Mouse (Mus musculus): ENCODE data around the gene Aknad1.

Aknad1 gene

DNA sequence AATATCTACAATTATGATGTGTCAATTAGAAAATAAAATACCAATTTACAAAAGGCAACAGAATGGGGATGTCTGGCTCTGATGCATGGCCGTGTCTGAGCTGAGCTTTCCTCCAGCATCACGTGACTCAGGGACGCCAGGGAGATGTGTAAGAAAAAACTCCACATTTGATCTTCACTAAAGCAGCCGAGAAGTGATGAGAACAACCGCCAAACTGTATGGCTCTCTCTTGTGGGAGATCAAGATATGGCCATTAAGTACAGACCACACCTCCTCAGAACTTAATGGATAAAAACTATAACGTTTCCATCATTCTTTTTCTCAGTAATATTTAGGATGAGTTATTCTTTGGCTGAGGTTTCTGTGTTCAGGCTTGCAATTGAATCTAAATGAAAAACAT, 11.6 kb downstream of the Aknad1 start:
- no peak for DNase-seq (ENCODE audit: low spot score)

DNA sequence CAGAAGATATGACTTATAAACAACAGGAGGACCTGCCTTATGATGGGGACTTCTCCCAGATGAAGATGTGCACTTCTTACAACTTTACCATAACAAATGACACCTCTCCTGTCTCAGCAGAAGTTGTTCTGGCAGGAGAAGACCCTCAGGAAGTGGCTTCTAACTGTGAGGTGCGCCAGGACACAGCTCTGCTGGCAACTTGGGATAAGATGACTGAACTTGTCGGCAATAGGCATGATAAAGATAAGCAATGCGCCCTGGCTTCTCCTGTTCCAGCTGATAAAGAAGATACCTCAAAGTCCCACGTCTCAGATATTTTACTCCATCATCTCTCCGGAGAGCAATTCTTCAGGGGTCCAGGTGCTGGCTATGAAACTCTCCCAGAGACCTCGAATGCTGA, 12.2 kb downstream of the Aknad1 start:
- no peak for DNase-seq (ENCODE audit: low spot score)

DNA sequence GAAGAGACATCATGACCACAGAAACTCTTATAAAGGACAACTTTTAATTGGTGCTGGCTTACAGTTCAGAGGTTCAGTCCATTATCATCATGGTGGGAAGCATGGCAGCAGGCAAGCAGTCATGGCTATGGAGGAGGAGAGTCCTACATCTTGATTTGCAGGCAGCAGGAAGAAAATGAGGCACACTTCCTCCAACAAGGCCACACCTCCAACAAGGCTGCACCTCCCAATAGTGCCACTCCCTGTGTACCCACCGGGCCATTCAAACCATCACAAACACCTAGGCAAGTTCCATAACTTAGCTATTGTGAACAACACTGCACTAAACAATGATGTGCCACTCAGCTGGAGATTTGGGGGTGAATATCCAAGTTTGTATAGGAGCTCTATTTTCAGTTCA, 15.1 kb downstream of the Aknad1 start:
- DNase-seq (ENCODE audit: low spot score) = no peak

DNA sequence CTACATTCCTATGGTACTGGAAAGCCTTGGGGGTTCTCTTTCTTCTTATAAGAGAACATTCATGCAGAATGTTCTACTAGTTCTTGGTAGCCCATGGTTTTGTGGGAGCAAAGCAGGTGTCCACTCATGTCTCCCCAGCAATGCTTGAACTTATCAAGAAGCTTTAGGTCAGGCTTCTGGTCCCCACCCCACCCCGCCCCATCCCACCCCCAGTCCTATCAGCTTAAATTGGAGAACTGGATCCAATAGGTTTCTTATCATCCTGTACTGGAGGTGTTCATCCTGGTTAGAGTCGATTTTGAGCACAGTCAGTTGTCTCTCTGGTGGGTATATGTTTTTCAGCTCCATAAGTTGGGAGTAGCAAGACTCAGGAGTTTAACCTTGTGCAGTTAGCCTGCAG, 16.1 kb downstream of the Aknad1 start:
- DNase-seq (ENCODE audit: low spot score) = no peak

DNA sequence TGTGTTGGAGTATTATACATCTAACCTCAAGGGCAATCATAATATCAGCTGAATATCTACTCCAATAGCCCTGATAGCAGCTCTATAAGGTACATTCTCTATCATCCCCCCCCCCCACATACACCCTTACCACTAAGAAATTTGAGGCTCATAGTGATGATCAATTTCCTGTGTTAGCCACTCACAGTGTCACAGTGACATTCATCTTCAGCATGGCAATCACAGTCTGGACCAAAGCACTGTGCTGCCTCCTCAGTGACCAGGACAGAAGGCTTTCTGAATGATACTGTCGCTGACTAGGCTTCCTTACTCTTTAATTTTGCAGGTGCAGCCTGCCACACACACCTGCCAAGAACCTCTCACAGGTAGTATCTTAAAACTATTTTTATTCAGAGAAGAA, 16.7 kb downstream of the Aknad1 start:
- no peak for DNase-seq (ENCODE audit: low spot score)

- no peak for DNase-seq (ENCODE audit: low spot score)
These were observed 18.1 kb downstream of the Aknad1 start for GRCm38 (mm10) chr3:108757570-108757969.

- no peak for DNase-seq (ENCODE audit: low spot score)
These were observed 20.3 kb downstream of the Aknad1 start for GRCm38 (mm10) chr3:108759566-108760420.

DNA sequence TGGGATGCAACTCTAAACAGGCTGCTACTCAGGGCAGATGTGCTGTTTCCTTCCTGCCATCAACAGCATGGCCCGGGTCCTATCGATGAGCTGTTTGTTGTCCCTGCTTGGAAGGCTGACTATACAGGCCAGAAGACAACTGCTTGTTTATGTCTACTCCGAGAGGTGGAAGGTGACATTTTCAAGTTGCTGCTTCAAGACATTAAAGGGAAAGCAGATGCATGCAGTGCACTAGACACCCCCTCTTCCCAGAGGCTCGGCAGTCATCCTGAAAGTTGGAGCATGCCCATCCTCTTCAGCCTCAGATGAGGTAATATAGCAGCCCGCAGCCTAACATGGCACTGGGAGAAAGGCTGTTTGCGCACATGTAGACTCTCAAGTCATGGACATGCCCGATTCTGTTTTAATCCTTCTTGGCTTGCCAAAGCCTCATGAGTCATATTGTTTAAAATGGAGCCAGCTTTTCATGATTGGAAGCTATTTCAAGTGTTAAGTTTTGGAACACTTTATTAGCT, 23.2 kb downstream of the Aknad1 start:
- no peak for DNase-seq (ENCODE audit: low spot score)

- DNase-seq (ENCODE audit: low spot score) = no peak
These were observed 24.2 kb downstream of the Aknad1 start for GRCm38 (mm10) chr3:108763691-108764090.

DNA sequence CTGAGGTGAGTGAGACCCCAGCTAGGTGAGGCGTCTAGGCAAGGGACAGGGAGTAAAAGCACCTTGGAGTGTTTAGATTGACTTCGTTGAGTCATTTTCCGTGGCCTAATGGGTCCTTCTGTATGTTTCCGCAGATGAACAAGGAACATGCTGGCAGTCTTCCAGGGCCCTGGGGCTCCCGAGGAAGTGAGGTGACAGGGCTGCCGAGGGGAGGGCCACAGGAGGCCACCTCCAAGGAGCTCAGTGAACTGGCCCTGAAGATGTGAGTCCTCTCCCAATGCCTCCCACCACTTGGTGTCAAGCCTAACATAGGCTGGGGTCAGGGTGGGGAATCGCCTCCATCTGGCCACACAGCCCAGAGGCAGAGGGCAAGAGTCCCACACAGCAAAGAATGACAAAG, 25.5 kb downstream of the Aknad1 start:
- DNase-seq (ENCODE audit: low spot score) = no peak

DNA sequence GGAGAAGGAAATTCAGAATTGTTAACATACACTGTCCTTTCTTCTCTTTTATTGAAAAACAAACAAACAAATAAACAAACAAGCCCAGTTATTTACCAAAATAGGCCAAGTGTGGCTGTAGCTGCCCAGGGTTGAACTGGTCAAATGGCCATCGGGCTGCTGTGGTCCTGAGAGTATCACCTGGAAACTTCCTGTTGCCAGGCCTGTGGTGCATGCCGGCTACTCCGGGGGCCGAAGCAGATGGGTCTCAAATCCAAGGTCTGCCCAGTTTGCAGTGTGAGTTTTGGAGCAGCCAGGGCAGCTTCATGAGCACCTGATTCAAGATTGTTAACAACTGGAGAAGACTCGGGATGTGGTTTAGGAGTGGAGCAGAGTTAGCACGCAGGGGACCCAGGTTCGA, 26.0 kb downstream of the Aknad1 start:
- no peak for DNase-seq (ENCODE audit: low spot score)

DNA sequence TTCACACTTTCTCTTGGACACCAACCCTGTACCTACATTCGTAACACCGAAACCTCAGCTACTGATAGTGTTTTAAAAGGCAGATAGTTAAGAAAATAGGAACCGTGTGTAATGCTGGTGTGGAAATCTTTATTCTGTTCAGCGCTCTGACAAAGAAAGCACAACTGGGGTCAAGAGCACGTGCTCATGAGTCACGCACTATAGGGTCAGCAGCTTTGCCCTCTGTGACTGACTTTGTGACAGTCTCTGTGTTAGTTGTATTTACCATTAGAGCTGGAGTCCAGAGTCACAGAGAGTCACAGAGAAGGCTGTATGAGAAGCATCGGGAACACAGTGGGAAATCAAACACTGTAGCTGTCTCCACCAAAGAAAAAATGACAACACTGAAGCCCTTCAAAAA, 27.5 kb downstream of the Aknad1 start:
- no peak for DNase-seq (ENCODE audit: low spot score)

- DNase-seq (ENCODE audit: low spot score) = no peak
These were observed 28.0 kb downstream of the Aknad1 start for GRCm38 (mm10) chr3:108767416-108767815.

- no peak for DNase-seq (ENCODE audit: low spot score)
These were observed 30.1 kb downstream of the Aknad1 start for GRCm38 (mm10) chr3:108769547-108769946.

GRCm38 (mm10) chr3:108770725-108771368, 31.4 kb downstream of the Aknad1 start:
- DNase-seq (ENCODE audit: low spot score) = peak; percentile 57

- no peak for DNase-seq (ENCODE audit: low spot score)
These were observed 32.8 kb downstream of the Aknad1 start for GRCm38 (mm10) chr3:108772211-108772610.

- DNase-seq (ENCODE audit: low spot score) = no peak
These were observed 33.4 kb downstream of the Aknad1 start for GRCm38 (mm10) chr3:108772811-108773210.

DNA sequence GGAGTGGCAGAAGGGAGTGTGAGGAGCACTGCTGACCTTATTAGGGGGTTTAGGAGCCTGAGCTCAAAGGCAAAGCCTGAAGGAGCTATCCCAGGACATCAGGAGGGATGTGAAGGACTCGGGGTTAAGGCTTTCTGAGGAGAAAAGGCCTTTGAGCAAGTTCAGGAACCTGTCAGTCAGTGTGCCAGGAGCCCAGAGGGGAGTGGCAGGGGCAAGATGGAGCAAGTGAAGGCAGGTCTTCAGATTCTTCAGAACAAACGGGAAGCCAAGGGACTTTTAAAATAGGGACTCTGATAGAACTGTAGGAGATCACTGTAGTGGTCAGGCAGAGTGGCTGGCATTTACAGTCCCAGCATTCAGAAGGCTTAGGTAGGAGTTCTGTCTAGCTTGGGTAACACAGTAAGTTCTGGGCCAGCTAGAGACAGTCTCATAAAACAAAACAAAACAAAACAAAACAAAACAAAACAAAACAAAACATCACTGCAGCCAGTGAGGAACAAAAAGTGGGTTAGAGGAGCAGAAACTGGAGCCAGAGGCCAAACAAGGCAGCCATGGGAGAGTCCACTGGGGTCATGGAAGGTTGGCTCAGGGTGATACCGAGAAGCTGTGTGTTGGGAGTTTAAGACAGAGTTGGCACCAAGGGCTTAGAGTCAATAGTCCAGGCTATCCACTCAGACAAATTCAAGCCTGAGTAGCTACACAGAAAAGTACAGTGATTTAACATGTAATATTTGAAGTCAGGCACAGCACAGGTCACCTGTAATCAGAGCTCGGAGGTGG, 39.5 kb downstream of the Aknad1 start:
- DNase-seq (ENCODE audit: low spot score) = no peak

DNA sequence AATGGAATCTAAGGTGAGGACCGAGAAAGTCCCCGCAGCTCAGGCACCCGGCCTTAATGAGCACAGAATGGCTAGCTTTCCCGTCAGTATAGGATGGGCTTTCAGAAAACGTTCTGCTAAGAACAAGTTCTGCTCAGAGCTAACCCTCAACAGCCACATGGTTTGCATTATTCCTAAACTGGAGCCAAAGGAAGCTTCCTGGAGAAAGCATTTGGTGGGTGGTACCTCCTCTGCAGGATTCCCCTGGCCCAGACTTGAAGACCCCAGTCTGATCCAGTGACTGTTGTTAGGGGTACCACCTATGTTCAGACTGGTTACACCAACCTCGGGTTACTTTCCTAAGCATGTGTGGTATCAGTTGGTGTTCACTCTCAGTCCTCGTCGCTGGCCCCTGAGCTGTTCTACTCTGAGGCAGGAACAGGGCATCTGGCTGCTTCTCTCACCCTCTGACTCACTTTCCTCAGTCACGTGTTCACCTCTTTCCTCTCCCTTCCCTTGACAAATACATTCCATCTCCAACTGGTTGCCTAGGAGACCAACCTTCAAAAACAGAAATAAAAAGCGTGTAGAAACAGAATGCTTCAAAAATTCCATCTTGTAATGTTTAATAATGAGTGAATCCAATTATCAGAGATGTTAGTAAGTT, 41.9 kb downstream of the Aknad1 start:
- DNase-seq (ENCODE audit: low spot score) = no peak

DNA sequence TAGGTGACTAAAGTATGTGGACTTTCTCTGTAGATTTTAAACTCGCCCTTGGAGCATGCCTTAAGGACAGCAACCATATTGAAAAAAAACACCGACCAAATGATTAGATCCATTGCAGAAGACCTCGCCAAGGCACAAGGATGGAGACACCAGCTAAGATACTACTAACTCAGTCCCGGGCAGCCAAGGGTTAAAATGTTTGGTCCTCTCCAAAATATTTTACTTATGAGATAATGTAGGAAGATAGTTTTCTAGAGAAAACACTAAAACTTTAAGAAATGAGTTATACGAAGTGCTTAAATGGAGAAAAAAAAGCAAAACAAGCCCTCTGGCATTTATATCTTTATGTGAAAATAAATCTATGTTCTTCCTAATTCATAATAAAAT, 42.4 kb downstream of the Aknad1 start:
- DNase-seq (ENCODE audit: low spot score) = no peak

DNA sequence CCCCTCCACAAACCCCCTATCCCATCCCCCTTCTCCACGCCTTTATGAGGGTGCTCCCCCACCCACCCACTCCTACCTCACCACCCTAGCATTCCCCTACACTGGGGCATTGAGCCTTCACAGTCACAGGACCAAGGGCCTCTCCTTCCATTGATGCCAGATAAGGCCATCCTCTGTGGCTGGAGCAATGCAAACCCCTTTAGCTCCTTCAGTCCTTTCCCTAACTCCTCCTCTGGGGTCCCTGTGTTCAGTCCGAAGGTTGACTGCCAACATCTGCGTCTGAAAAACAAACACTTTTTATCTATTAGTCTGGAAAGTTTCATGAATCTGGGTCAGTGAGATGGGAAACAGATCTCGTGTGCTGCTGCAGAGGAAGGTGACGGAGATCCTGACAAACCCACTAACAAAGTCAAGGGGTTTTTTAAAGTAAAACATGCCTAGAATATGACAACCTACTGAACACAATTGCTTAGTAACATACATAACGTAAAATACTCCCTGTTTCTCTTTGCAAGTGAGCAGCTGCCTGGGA, 43.0 kb downstream of the Aknad1 start:
- no peak for DNase-seq (ENCODE audit: low spot score)

DNA sequence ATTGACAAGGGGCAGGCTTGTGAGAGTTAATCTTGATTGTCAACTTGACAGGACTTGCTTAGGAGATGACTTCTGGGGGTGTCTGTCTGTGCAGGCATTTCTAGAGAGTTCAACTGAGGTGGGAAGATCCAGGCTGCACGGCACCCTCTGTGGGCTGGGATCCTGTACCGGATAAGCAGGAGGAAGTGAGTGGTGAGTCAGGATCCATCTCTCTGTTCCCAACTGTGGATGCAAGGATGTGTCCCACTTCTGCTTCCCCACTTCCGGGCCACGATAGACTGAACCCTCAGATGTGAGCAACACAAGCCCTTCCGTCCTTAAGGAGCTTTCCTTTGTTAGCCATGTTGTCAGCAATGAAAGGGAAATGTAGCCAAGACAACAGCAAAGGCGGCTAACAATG, 47.1 kb downstream of the Aknad1 start:
- DNase-seq (ENCODE audit: low spot score) = no peak

Measured in T-cell, adult 2 months (primary cell).